Mouse (Mus musculus): Measurements from ENCODE around the gene Tnfsf13.
"Not testable (repeated sequence)": the region's sequence is repeated elsewhere in the genome, so short reads cannot be mapped to it uniquely, and the experiment has no call there.

The Tnfsf13 gene

GRCm38 (mm10) chr11:69703814-69704612 is 18.4 kb upstream of the Tnfsf13 start:
- DNase-seq (ENCODE audit: low spot score), result no peak

- DNase-seq (ENCODE audit: low spot score), result not testable (repeated sequence)
These were observed 17.8 kb upstream of the Tnfsf13 start for GRCm38 (mm10) chr11:69703381-69703780.

GRCm38 (mm10) chr11:69702886-69703285 is 17.3 kb upstream of the Tnfsf13 start:
- DNase-seq (ENCODE audit: low spot score), result not testable (repeated sequence)

GRCm38 (mm10) chr11:69699595-69699994 is 14.0 kb upstream of the Tnfsf13 start:
- no peak for DNase-seq (ENCODE audit: low spot score)

GRCm38 (mm10) chr11:69698574-69698973 is 13.0 kb upstream of the Tnfsf13 start:
- no peak for DNase-seq (ENCODE audit: low spot score)

GRCm38 (mm10) chr11:69697396-69697795 is 11.8 kb upstream of the Tnfsf13 start:
- DNase-seq (ENCODE audit: low spot score), result no peak

- DNase-seq (ENCODE audit: low spot score), result peak; percentile 69
These were observed 10.0 kb upstream of the Tnfsf13 start, which contains the start of the genes Tnfsf12 and Tnfsfm13 for GRCm38 (mm10) chr11:69695361-69696181. TSS of gene Tnfsf12 (minus strand) at chr11:69695849. TSS of gene Tnfsfm13 (minus strand) at chr11:69696098.

- DNase-seq (ENCODE audit: low spot score), result no peak
These were observed 9.4 kb upstream of the Tnfsf13 start for GRCm38 (mm10) chr11:69695046-69695360.

GRCm38 (mm10) chr11:69693421-69693965 is 7.9 kb upstream of the Tnfsf13 start:
- DNase-seq (ENCODE audit: low spot score), result no peak

GRCm38 (mm10) chr11:69692863-69693262 is 7.3 kb upstream of the Tnfsf13 start:
- DNase-seq (ENCODE audit: low spot score), result no peak

GRCm38 (mm10) chr11:69692196-69692811 is 6.7 kb upstream of the Tnfsf13 start:
- DNase-seq (ENCODE audit: low spot score), result no peak

GRCm38 (mm10) chr11:69689891-69690290 is 4.3 kb upstream of the Tnfsf13 start:
- no peak for DNase-seq (ENCODE audit: low spot score)

- no peak for DNase-seq (ENCODE audit: low spot score)
These were observed 1.5 kb upstream of the Tnfsf13 start for GRCm38 (mm10) chr11:69687061-69687460.

GRCm38 (mm10) chr11:69686377-69686776 is 793 bp upstream of the Tnfsf13 start:
- peak; percentile 91 for DNase-seq (ENCODE audit: low spot score)

- DNase-seq (ENCODE audit: low spot score), result no peak
These were observed 648 bp downstream of the Tnfsf13 start for GRCm38 (mm10) chr11:69684936-69685335.

- DNase-seq (ENCODE audit: low spot score), result no peak
These were observed 1.3 kb downstream of the Tnfsf13 start for GRCm38 (mm10) chr11:69684128-69684745.

GRCm38 (mm10) chr11:69683576-69683975 is 2.0 kb downstream of the Tnfsf13 start:
- no peak for DNase-seq (ENCODE audit: low spot score)

GRCm38 (mm10) chr11:69682840-69683533 is 2.6 kb downstream of the Tnfsf13 start:
- peak; percentile 94 for DNase-seq (ENCODE audit: low spot score)

- DNase-seq (ENCODE audit: low spot score), result no peak
These were observed 3.3 kb downstream of the Tnfsf13 start for GRCm38 (mm10) chr11:69682209-69682839.

- peak; percentile 92 for DNase-seq (ENCODE audit: low spot score)
These were observed 4.0 kb downstream of the Tnfsf13 start, which contains the start of gene Senp3 for GRCm38 (mm10) chr11:69681314-69682208. TSS of gene Senp3 (minus strand) at chr11:69682084.

Data from ovary, postnatal 14 days (tissue).